Mouse (Mus musculus) retina, embryonic 14.5 days (tissue): ENCODE measurements around the gene Gpr160.

Experiments
- DNase-seq: peaks from one replicate; pipeline ENCODE4 v3.0.0-alpha.2; 2015; ENCODE audit warnings: low spot score

The Gpr160 gene

GRCm38 (mm10) chr3:30904658-30905057, 48.9 kb downstream of the Gpr160 start:
- DNase-seq, result no peak

DNA sequence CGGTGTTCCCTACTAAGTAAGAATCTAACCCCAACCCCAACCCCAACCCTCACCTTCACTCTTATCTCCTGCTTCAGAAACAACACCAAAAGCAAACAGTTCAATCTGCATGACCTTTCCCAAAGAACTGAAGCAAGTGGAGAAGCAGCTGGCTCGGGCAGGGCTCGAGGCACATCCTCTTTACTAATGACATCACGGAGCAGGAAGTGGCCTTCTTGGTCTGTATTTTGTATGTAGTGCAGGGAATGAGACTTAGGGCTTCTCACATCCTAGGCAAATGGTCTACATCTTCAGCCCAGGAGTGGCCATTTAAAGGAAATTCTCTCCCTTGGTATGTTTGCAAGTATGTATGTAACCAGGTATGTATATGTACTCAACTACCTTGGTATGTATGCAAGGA, 61.4 kb downstream of the Gpr160 start:
- no peak for DNase-seq

DNA sequence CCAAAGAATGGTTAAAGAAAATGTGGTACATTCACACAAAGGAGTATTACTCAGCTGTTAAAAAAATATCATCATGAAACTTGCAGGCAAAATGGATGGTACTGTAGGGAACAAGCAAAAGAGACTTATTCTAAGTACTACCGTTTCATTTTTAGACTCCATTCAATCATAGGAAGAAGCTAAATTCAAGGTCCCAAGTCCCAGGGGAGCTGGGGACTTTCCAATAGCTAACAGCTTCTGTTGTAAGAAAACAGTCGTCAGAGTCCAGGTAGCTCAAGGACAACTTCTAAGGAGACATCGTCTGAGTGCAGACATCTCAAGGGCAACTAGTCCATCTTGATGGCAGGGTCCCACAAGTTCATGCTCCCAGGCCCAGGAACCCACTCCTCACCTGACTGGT, 71.9 kb downstream of the Gpr160 start:
- DNase-seq, result no peak

DNA sequence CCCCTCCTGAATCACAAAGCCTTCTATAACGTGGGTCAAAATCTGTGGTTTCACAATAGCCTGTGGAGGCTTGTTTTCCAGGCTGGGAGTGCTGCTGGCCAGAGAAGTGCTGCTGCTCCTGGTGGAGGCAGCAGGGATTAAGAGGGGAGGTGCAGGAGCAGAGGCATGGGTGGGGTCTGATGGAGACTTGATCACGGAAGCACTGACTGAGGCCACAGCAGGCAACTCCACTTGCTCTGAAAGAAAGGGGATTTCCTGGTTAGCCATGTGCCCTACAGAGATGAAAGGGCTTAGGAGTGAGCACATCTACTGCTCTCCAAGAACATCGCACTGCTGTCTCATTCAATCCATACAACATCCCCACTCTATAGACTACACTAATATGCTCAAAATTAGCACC, 74.1 kb downstream of the Gpr160 start:
- DNase-seq, result no peak

DNA sequence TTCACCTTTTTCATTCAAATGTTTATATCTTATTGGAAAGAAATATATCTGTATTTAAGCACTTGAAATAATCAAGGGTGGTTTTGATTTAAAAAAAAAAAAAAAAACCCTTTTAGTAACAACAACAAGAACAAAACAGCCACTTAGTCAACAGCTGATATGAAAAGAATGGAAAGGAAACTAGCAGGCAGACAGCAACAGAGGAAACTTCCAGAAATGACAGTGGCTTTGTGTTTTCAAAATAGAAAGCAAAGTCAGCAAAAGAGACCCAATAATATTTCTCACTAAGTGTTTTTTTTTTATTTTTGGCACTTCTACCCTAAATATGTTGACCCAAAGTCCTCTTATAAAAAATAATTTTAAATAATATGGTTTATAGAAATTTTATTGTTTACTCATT, 78.6 kb downstream of the Gpr160 start:
- no peak for DNase-seq
